Mouse (Mus musculus): ENCODE results near the gene Gdf15. TPM values are rescaled to one million over a fixed set of nuclear protein-coding genes. Genes with fewer than 3 reads are reported as not detected.

Gdf15 gene
- total and polyA plus RNA-seq, 2 experiments from 2014 or later: 0.41 to 1.7 TPM

GRCm38 (mm10) chr8:70649324-70649723 lies 17.1 kb upstream of the Gdf15 start:
- 18% methylated on average over 4 of the region's 4 CpGs for WGBS
- DNase-seq (ENCODE audit: low spot score) (peak; percentile 95), ATAC-seq (peak; percentile 76)
- Histone ChIP-seq H3K27me3 (ENCODE audit: insufficient read depth, low read length) (no peaks in the 10 kb centered on the region), H3K36me3 (ENCODE audit: insufficient read depth, low read length) (peaks cover 18% of the 10 kb centered on the region; the same call in 1 of the 2 replicates), H3K27ac (peak overlapping the region; percentile 68), H3K4me2 (ENCODE audit: low read depth, low read length) (no peak overlapping the region), H3K9ac (replicated peaks; ENCODE audit: low read length) (no peak overlapping the region), H3K4me3 (ENCODE audit: low read length) (no peak overlapping the region), H3K4me1 (ENCODE audit: insufficient read depth, low read length) (peaks cover 17% of the 10 kb centered on the region), H3K9me3 (ENCODE audit: low read length) (no peaks in the 10 kb centered on the region)
- TF ChIP-seq CTCF (IDR thresholded peaks at IDR 0.05; ENCODE audit: low read depth): no peak

GRCm38 (mm10) chr8:70648921-70649320 lies 16.7 kb upstream of the Gdf15 start:
- H3K9me3 ChIP-seq (ENCODE audit: low read length): no peaks in the 10 kb centered on the region
- H3K4me1 ChIP-seq (ENCODE audit: insufficient read depth, low read length): peaks cover 17% of the 10 kb centered on the region
- H3K9ac ChIP-seq (replicated peaks; ENCODE audit: low read length): no peak overlapping the region
- H3K27ac ChIP-seq: peak overlapping the region; percentile 27; the same call in 1 of the 2 replicates
- no peak for TF ChIP-seq CTCF (IDR thresholded peaks at IDR 0.05; ENCODE audit: low read depth)
- peaks cover 18% of the 10 kb centered on the region; the same call in 1 of the 2 replicates for H3K36me3 ChIP-seq (ENCODE audit: insufficient read depth, low read length)
- H3K4me3 ChIP-seq (ENCODE audit: low read length): no peak overlapping the region
- DNase-seq (ENCODE audit: low spot score): no peak
- H3K27me3 ChIP-seq (ENCODE audit: insufficient read depth, low read length): no peaks in the 10 kb centered on the region
- peak; percentile 10; the same call in 1 of the 2 replicates for ATAC-seq
- WGBS: 50% methylated on average over 3 of the region's 3 CpGs
- no peak overlapping the region for H3K4me2 ChIP-seq (ENCODE audit: low read depth, low read length)

- no peak overlapping the region for H3K27ac ChIP-seq
Measured at GRCm38 (mm10) chr8:70648164-70648442, 15.8 kb upstream of the Gdf15 start.

GRCm38 (mm10) chr8:70647343-70648163 lies 15.3 kb upstream of the Gdf15 start:
- Histone ChIP-seq H3K4me1 (ENCODE audit: insufficient read depth, low read length) (peaks cover 17% of the 10 kb centered on the region), H3K9me3 (ENCODE audit: low read length) (no peaks in the 10 kb centered on the region), H3K4me2 (ENCODE audit: low read depth, low read length) (no peak overlapping the region), H3K36me3 (ENCODE audit: insufficient read depth, low read length) (peaks cover 18% of the 10 kb centered on the region; the same call in 1 of the 2 replicates), H3K4me3 (ENCODE audit: low read length) (no peak overlapping the region), H3K27me3 (ENCODE audit: insufficient read depth, low read length) (no peaks in the 10 kb centered on the region), H3K9ac (replicated peaks; ENCODE audit: low read length) (no peak overlapping the region; the same call in 1 of the 2 replicates), H3K27ac (0 out of 2 replicates have a peak overlapping the region, but pooled peaks have one; percentile 20)
- no peak for ATAC-seq
- 47% methylated on average over 8 of the region's 8 CpGs for WGBS
- no peak for TF ChIP-seq CTCF (IDR thresholded peaks at IDR 0.05; ENCODE audit: low read depth)
- DNase-seq (ENCODE audit: low spot score): no peak

More at GRCm38 (mm10) chr8:70648164-70648442, 15.8 kb upstream of the Gdf15 start:
- ATAC-seq (no peak), DNase-seq (ENCODE audit: low spot score) (no peak)
- H3K9me3 ChIP-seq (ENCODE audit: low read length): no peaks in the 10 kb centered on the region
- peaks cover 18% of the 10 kb centered on the region; the same call in 1 of the 2 replicates for H3K36me3 ChIP-seq (ENCODE audit: insufficient read depth, low read length)
- H3K9ac ChIP-seq (replicated peaks; ENCODE audit: low read length): no peak overlapping the region
- H3K27me3 ChIP-seq (ENCODE audit: insufficient read depth, low read length): no peaks in the 10 kb centered on the region
- peaks cover 17% of the 10 kb centered on the region for H3K4me1 ChIP-seq (ENCODE audit: insufficient read depth, low read length)
- H3K4me3 ChIP-seq (ENCODE audit: low read length): no peak overlapping the region
- 50% methylated on average over 1 of the region's 1 CpGs for WGBS
- no peak for TF ChIP-seq CTCF (IDR thresholded peaks at IDR 0.05; ENCODE audit: low read depth)
- no peak overlapping the region for H3K4me2 ChIP-seq (ENCODE audit: low read depth, low read length)

- ATAC-seq (no peak), DNase-seq (ENCODE audit: low spot score) (no peak)
- H3K4me1 ChIP-seq (ENCODE audit: insufficient read depth, low read length): peaks cover 17% of the 10 kb centered on the region
- H3K36me3 ChIP-seq (ENCODE audit: insufficient read depth, low read length): peaks cover 12% of the 10 kb centered on the region; the same call in 1 of the 2 replicates
- H3K27me3 ChIP-seq (ENCODE audit: insufficient read depth, low read length): no peaks in the 10 kb centered on the region
- H3K9ac ChIP-seq (replicated peaks; ENCODE audit: low read length): no peak overlapping the region
- TF ChIP-seq CTCF (IDR thresholded peaks at IDR 0.05; ENCODE audit: low read depth): no peak
- no peak overlapping the region for H3K4me3 ChIP-seq (ENCODE audit: low read length)
- no peak overlapping the region for H3K27ac ChIP-seq
- H3K4me2 ChIP-seq (ENCODE audit: low read depth, low read length): no peak overlapping the region
- no peaks in the 10 kb centered on the region for H3K9me3 ChIP-seq (ENCODE audit: low read length)
Measured at GRCm38 (mm10) chr8:70646775-70647174, 14.5 kb upstream of the Gdf15 start.

GRCm38 (mm10) chr8:70646369-70646768 lies 14.1 kb upstream of the Gdf15 start:
- H3K27me3 ChIP-seq (ENCODE audit: insufficient read depth, low read length): no peaks in the 10 kb centered on the region
- H3K4me3 ChIP-seq (ENCODE audit: low read length): no peak overlapping the region
- ATAC-seq (no peak), DNase-seq (ENCODE audit: low spot score) (no peak)
- H3K27ac ChIP-seq: no peak overlapping the region
- no peak overlapping the region for H3K4me2 ChIP-seq (ENCODE audit: low read depth, low read length)
- 64% methylated on average over 6 of the region's 6 CpGs for WGBS
- TF ChIP-seq CTCF (IDR thresholded peaks at IDR 0.05; ENCODE audit: low read depth): no peak
- peaks cover 17% of the 10 kb centered on the region for H3K4me1 ChIP-seq (ENCODE audit: insufficient read depth, low read length)
- peaks cover 12% of the 10 kb centered on the region; the same call in 1 of the 2 replicates for H3K36me3 ChIP-seq (ENCODE audit: insufficient read depth, low read length)
- H3K9me3 ChIP-seq (ENCODE audit: low read length): no peaks in the 10 kb centered on the region
- H3K9ac ChIP-seq (replicated peaks; ENCODE audit: low read length): no peak overlapping the region
